Mouse (Mus musculus): ENCODE results near the gene Kcnk3.

GRCm38 (mm10) chr5:30582017-30582416 lies 6.0 kb upstream of the Kcnk3 start:
- TF ChIP-seq CTCF (IDR thresholded peaks at IDR 0.05; ENCODE audit: low read depth) (no peak), EP300 (optimal IDR thresholded peaks at IDR 0.05) (no peak)

All from stomach, postnatal 0 days (tissue).